Mouse (Mus musculus): ENCODE data around the gene Hdac7.

- TF ChIP-seq CTCF (IDR thresholded peaks at IDR 0.05; ENCODE audit: control insufficient read depth, insufficient read depth, low read length): peak; percentile 16; the same call in 1 of the 2 replicates
- TF ChIP-seq POLR2A (IDR thresholded peaks at IDR 0.05; ENCODE audit: borderline replicate concordance, control insufficient read depth, low read depth, low read length): no peak
These were observed 3.5 kb downstream of the Hdac7 start for GRCm38 (mm10) chr15:97840781-97841180.
